In genomic region chr1:75219531-75219930, GRCm38 (mm10) we compare ENCODE assay signal across 8 mouse cellular contexts. TPM values are rescaled to one million over a fixed set of nuclear protein-coding genes. Genes with fewer than 3 reads are reported as not detected.
DNase-seq lines count a peak whose midpoint lies in the region; ATAC-seq lines count a peak whose summit lies in the region.

Gene Tuba4a (minus strand): TSS chr1:75219865.

- H3K4me3 ChIP-seq in midbrain, embryonic 10.5 days: peak within 1 kb of the TSS; percentile 66

- H3K36me3 ChIP-seq in midbrain, embryonic 10.5 days: peaks cover 15% of the 10 kb centered on the region

- ATAC-seq in frontal cortex, adult (ENCODE audit: low TSS enrichment): peak; percentile 28
- ATAC-seq in erythroblast, adult 5-6 weeks (replicated peaks; ENCODE audit: low FRiP score, poor library complexity, severe bottlenecking): peak; percentile 23; the same call in 1 of the 2 replicates

- H3K27me3 ChIP-seq in midbrain, embryonic 10.5 days (ENCODE audit: low read depth, poor library complexity, severe bottlenecking): peaks cover 79% of the 10 kb centered on the region

- H3K4me1 ChIP-seq in midbrain, embryonic 10.5 days: peaks cover 22% of the 10 kb centered on the region

- H3K9me3 ChIP-seq in midbrain, embryonic 10.5 days (replicated peaks): no peaks in the 10 kb centered on the region

- no peak for DNase-seq in frontal cortex, postnatal 25 days (ENCODE audit: low spot score in 2 of 2)
- DNase-seq in ES-CJ7 (ENCODE audit: low read depth, low spot score): peak; percentile 44
- peak in 1 of 2 experiments; percentile 33 for DNase-seq in heart, postnatal 10 days
- peak in 1 of 2 experiments; percentile 54 for DNase-seq in left cerebral cortex, postnatal 10 days (ENCODE audit: extremely low spot score in 1 of 2, low spot score in 2 of 2)
- peak; percentile 56 for DNase-seq in midbrain, embryonic 10.5 days (ENCODE audit: low spot score)
- no peak for DNase-seq in ovary, postnatal 36 days (ENCODE audit: low spot score)

- H3K27ac ChIP-seq in midbrain, embryonic 10.5 days (replicated peaks): 0 out of 2 replicates have a peak within 1 kb of the TSS, but pooled peaks have one; percentile 17

- intact Hi-C loops in heart, postnatal 10 days (cut with DNase I): loop anchor here (2.0 kb wide), 1 partner anchor 15 kb away; no protein-coding TSS in a partner anchor
- intact Hi-C loops in left cerebral cortex, postnatal 10 days (cut with DNase I): no loop called here

- 2% methylated on average over 34 of the region's 34 CpGs for WGBS in midbrain, embryonic 10.5 days

RNA-seq across cellular contexts. Expression of gene Tuba4a, which starts in this region (rescaled TPM):
- 433 and 471 TPM in 2 replicates for total RNA-seq in erythroblast, adult 5-6 weeks (2015; ENCODE audit: low replicate concordance)
- total RNA-seq in erythroblast, adult 5-6 weeks (2017; ENCODE audit: low replicate concordance): 280 and 368 TPM in 2 replicates
- total RNA-seq in heart, postnatal 10 days (2021): 100 to 1,000 TPM; 543 to 577 TPM
- total RNA-seq in left cerebral cortex, postnatal 10 days (2021): 100 to 1,000 TPM; 456 to 464 TPM
- 9.0 and 10.0 TPM in 2 replicates for polyA plus RNA-seq in midbrain, embryonic 10.5 days (2016; fragmentation: Nextera tagmentation; extraction: Ambion mirVana)

Comparison
In these comparisons a context has a peak if more than half of its experiments do, and no peak if none do; other contexts are left out.
1. DNase-seq: peak in ES-CJ7 (single experiment) and midbrain, embryonic 10.5 days (single experiment); none in frontal cortex, postnatal 25 days (0 of 2) and ovary, postnatal 36 days (single experiment).